Mouse (Mus musculus): ENCODE measurements around the gene Ces4a. TPM values are rescaled to one million over a fixed set of nuclear protein-coding genes. Genes with fewer than 3 reads are reported as not detected.

Gene Ces4a
- polyA plus RNA-seq, 1 experiment = not detected

DNA sequence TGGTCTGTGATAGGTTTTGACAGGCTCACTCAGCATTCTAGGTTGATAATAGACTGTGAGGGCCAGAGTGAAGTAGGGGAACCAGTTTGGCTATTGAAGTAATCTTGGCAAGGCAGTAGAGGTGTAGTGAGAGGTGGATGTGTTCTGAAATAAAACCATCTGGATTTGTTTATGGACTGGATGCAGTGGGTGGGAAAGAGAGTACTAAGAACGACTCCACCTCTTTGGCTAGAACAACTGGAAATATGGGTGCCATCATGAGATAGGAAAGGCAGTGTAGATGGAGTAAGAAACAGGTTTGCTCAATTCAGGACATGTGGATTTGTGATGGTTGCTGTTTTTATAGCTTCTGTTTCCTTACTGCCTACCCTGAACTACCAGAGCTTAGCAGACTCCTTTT, 50.6 kb downstream of the Ces4a start:
- no peaks in the 10 kb centered on the region for H3K27me3 ChIP-seq (ENCODE audit: control insufficient read depth, insufficient read depth, low read length)

DNA sequence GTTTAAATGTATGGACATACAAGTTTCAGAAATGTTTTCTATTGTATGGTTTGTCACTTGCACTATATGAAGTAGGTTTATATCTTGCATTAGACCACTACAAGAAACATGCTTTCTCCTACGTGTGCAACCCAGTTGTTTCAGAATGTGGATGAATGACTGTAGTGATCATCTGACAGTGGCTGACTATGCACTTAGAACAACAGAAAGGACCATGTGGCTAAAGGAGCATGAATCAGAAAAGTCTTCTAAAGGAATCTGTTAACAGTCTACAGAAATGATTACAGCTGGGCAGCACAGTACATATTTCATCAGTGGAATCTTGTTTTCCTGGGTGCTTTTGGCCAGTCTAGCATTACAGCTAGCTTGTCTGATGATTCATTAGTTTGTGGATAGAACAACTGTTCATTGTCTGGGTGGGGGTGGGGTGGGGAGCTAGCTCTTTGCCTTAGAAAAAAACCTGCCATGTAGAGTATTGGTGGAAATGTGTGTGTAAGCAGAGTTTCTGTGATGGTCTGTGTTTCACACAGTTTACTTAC, 54.9 kb downstream of the Ces4a start:
- WGBS = 63% methylated on average over 1 of the region's 1 CpGs
- H3K36me3 ChIP-seq (ENCODE audit: control insufficient read depth, insufficient read depth, low read length) = peaks cover 11% of the 10 kb centered on the region
- TF ChIP-seq CTCF (IDR thresholded peaks at IDR 0.05; ENCODE audit: extremely low read depth, insufficient read length, insufficient replicate concordance, low read depth, low read length) = no peak
- no peak for TF ChIP-seq POLR2A (IDR thresholded peaks at IDR 0.05; ENCODE audit: low read depth, low read length)

More for the DNA sequence above, 50.6 kb downstream of the Ces4a start:
- no peak overlapping the region for H3K4me3 ChIP-seq (ENCODE audit: low read depth, low read length)
- no peak for TF ChIP-seq CTCF (IDR thresholded peaks at IDR 0.05; ENCODE audit: extremely low read depth, insufficient read length, insufficient replicate concordance, low read depth, low read length)
- no peak for TF ChIP-seq POLR2A (IDR thresholded peaks at IDR 0.05; ENCODE audit: low read depth, low read length)
- H3K27ac ChIP-seq (ENCODE audit: insufficient read depth, low read depth, low read length) = no peak overlapping the region
- no peaks in the 10 kb centered on the region for H3K4me1 ChIP-seq (ENCODE audit: control insufficient read depth, insufficient read depth, insufficient read length, low read length)
- peaks cover 14% of the 10 kb centered on the region for H3K36me3 ChIP-seq (ENCODE audit: control insufficient read depth, insufficient read depth, low read length)
- 42% methylated on average over 1 of the region's 1 CpGs for WGBS

DNA sequence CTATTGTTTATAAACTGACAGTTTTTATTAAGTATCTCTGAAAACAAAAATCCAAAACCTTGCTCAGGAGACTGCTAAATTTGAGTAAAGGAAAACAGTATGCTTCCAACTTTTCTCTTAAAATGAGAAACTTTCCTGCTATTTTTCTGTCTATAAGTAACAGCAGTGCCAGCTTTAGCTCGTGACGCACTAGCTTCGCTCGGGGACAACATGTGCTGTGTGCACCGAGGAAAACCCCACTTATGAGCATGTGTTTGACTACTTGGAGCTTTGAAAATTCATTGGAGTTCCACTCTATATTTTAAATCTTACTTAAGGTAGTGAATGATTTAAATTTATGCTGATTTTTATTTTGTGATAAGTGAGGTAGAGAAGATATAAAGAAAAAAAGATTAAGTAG, 60.6 kb downstream of the Ces4a start:
- no peak overlapping the region for H3K27ac ChIP-seq (ENCODE audit: insufficient read depth, low read depth, low read length)
- H3K4me1 ChIP-seq (ENCODE audit: control insufficient read depth, insufficient read depth, insufficient read length, low read length) = no peaks in the 10 kb centered on the region
- TF ChIP-seq POLR2A (IDR thresholded peaks at IDR 0.05; ENCODE audit: low read depth, low read length) (no peak), CTCF (IDR thresholded peaks at IDR 0.05; ENCODE audit: extremely low read depth, insufficient read length, insufficient replicate concordance, low read depth, low read length) (no peak)
- peaks cover 25% of the 10 kb centered on the region for H3K36me3 ChIP-seq (ENCODE audit: control insufficient read depth, insufficient read depth, low read length)
- H3K4me3 ChIP-seq (ENCODE audit: low read depth, low read length) = no peak overlapping the region
- no peaks in the 10 kb centered on the region for H3K27me3 ChIP-seq (ENCODE audit: control insufficient read depth, insufficient read depth, low read length)
- 94% methylated on average over 5 of the region's 5 CpGs for WGBS

More for the DNA sequence above, 54.9 kb downstream of the Ces4a start:
- no peaks in the 10 kb centered on the region for H3K4me1 ChIP-seq (ENCODE audit: control insufficient read depth, insufficient read depth, insufficient read length, low read length)
- H3K27ac ChIP-seq (ENCODE audit: insufficient read depth, low read depth, low read length) = no peak overlapping the region
- no peak overlapping the region for H3K4me3 ChIP-seq (ENCODE audit: low read depth, low read length)
- H3K27me3 ChIP-seq (ENCODE audit: control insufficient read depth, insufficient read depth, low read length) = no peaks in the 10 kb centered on the region

Other genes starting within 250 kb of the Ces4a start
- gene Ces2e, start 205.5 kb upstream of the Ces4a start, polyA plus RNA-seq (2012; rRNA removed) = 386 and 713 TPM in 2 replicates
- gene Ces2f, start 184.4 kb upstream of the Ces4a start, polyA plus RNA-seq (2012; rRNA removed) = 0.13 TPM in 2 replicates
- gene Ces2g, start 170.1 kb upstream of the Ces4a start, polyA plus RNA-seq (2012; rRNA removed) = 4.5 and 33.3 TPM in 2 replicates
- gene Ces2h, start 130.9 kb upstream of the Ces4a start, polyA plus RNA-seq (2012; rRNA removed) = 0.24 and 0.43 TPM in 2 replicates
- gene Ces3a, start 83.2 kb upstream of the Ces4a start, polyA plus RNA-seq (2012; rRNA removed) = 0.22 and 1.3 TPM in 2 replicates
- 0.18 TPM in 1 of 2 replicates, not detected in the other for gene Ces3b, start 48.0 kb upstream of the Ces4a start, polyA plus RNA-seq (2012; rRNA removed)
- gene Cbfb, start 38.9 kb downstream of the Ces4a start, polyA plus RNA-seq (2012; rRNA removed) = 2.3 and 2.9 TPM in 2 replicates
- 6.3 and 9.4 TPM in 2 replicates for gene D230025D16Rik, start 93.3 kb downstream of the Ces4a start, polyA plus RNA-seq (2012; rRNA removed)
- gene B3gnt9, start 123.4 kb downstream of the Ces4a start, polyA plus RNA-seq (2012; rRNA removed) = 8.6 and 13.8 TPM in 2 replicates
- gene Tradd, start 132.8 kb downstream of the Ces4a start, polyA plus RNA-seq (2012; rRNA removed) = 62.7 and 112 TPM in 2 replicates
- gene Fbxl8, start 132.8 kb downstream of the Ces4a start, polyA plus RNA-seq (2012; rRNA removed) = 12.4 and 34.9 TPM in 2 replicates
- gene Hsf4, start 138.0 kb downstream of the Ces4a start, polyA plus RNA-seq (2012; rRNA removed) = 1.2 and 1.3 TPM in 2 replicates
- 0.52 and 1.1 TPM in 2 replicates for gene Nol3, start 144.3 kb downstream of the Ces4a start, polyA plus RNA-seq (2012; rRNA removed)
- gene 4931428F04Rik, start 158.1 kb downstream of the Ces4a start, polyA plus RNA-seq (2012; rRNA removed) = 1.6 and 2.6 TPM in 2 replicates
- gene Exoc3l, start 164.3 kb downstream of the Ces4a start, polyA plus RNA-seq (2012; rRNA removed) = 2.1 and 3.1 TPM in 2 replicates
- gene E2f4, start 165.9 kb downstream of the Ces4a start, polyA plus RNA-seq (2012; rRNA removed) = 81.4 and 152 TPM in 2 replicates
- 39.6 and 107 TPM in 2 replicates for gene Elmo3, start 173.8 kb downstream of the Ces4a start, polyA plus RNA-seq (2012; rRNA removed)
- 2.7 and 6.9 TPM in 2 replicates for gene Lrrc29, start 194.5 kb downstream of the Ces4a start, polyA plus RNA-seq (2012; rRNA removed)
- gene Tmem208, start 194.6 kb downstream of the Ces4a start, polyA plus RNA-seq (2012; rRNA removed) = 77.5 and 105 TPM in 2 replicates
- gene Fhod1, start 216.2 kb downstream of the Ces4a start, polyA plus RNA-seq (2012; rRNA removed) = 15.4 and 19.6 TPM in 2 replicates
- 1.4 and 3.1 TPM in 2 replicates for gene Slc9a5, start 217.0 kb downstream of the Ces4a start, polyA plus RNA-seq (2012; rRNA removed)
- gene Plekhg4, start 241.5 kb downstream of the Ces4a start, polyA plus RNA-seq (2012; rRNA removed) = 0.14 and 0.41 TPM in 2 replicates

All from small intestine, adult 2 months (tissue).